Mouse (Mus musculus) embryonic facial prominence, embryonic 10.5 days (tissue): ENCODE results near the gene 1700061G19Rik. TPM values are rescaled to one million over a fixed set of nuclear protein-coding genes. Genes with fewer than 3 reads are reported as not detected.
A peak's percentile ranks its signal among the peaks of the same experiment; 100 is the strongest.

Experiments used
- DNase-seq: peaks from one replicate; pipeline ENCODE4 v3.0.0-alpha.2; 2017; ENCODE audit warnings: low spot score
- H3K27ac ChIP-seq: fragments of 300-500 bp; sonication (generic); replicated peaks from 2 replicates; pipeline ENCODE4 v1.5.1; 2016; ENCODE audit warnings: mild to moderate bottlenecking
- H3K27me3 ChIP-seq: fragments of 300-500 bp; sonication (generic); replicated peaks from 2 replicates; pipeline ENCODE4 v1.6.1; 2016; ENCODE audit warnings: low read depth, mild to moderate bottlenecking; ENCODE audit not compliant: poor library complexity, severe bottlenecking
- H3K36me3 ChIP-seq: fragments of 300-500 bp; sonication (generic); replicated peaks from 2 replicates; pipeline ENCODE4 v1.6.1; 2016; ENCODE audit warnings: mild to moderate bottlenecking, moderate library complexity
- H3K4me1 ChIP-seq: fragments of 300-500 bp; sonication (generic); 2 replicates; pipeline ENCODE4 v1.6.1; 2016
- H3K4me3 ChIP-seq: fragments of 300-500 bp; sonication (generic); 2 replicates; pipeline ENCODE4 v1.5.1; 2016; ENCODE audit warnings: mild to moderate bottlenecking, moderate library complexity
- H3K9me3 ChIP-seq: fragments of 300-500 bp; sonication (generic); 2 replicates; pipeline ENCODE4 v1.6.1; 2016; ENCODE audit warnings: mild to moderate bottlenecking
- WGBS: fragments of 180-500 bp; shearing (Covaris S2); methylation state at CpG from one replicate; pipeline ENCODE4 v1.1.7; 2016; 5-methylcytosine and 5-hydroxymethylcytosine counted together
- polyA plus RNA-seq: library from polyadenylated mRNA; unstranded; fragments of >200 nt; fragmentation: Nextera tagmentation; extraction: Ambion mirVana; gene quantifications from 2 replicates; pipeline ENCODE4 v1.2.1, GENCODE M21; 2016

The 1700061G19Rik gene
- polyA plus RNA-seq, 1 experiment from 2014 or later, result 0.52 TPM

DNA sequence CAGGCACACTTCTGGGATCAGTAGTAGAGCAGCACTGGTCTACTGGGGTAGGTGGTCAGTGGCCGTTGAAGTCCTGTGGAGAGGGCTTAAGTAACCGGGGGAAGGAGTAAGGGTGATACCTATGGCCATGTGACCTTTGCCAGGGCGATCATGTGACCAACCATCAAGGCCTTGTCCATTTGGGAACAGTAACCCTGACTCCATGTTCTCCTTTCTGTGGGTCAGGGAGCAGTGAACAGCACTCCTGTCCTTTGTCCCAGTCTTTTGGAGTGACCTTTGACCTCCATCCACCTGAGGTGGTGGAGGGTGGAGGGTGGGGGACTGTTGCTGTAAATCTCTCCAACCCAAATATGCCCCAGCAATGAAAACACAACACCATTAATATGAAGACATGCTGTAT lies 1.2 kb downstream of the 1700061G19Rik start:
- no peaks in the 10 kb centered on the region for H3K9me3 ChIP-seq
- no peaks in the 10 kb centered on the region for H3K27me3 ChIP-seq
- WGBS, result 82% methylated on average over 3 of the region's 3 CpGs
- no peaks in the 10 kb centered on the region for H3K4me1 ChIP-seq
- no peak overlapping the region for H3K27ac ChIP-seq
- no peak for DNase-seq
- H3K4me3 ChIP-seq, result no peak overlapping the region
- H3K36me3 ChIP-seq, result no peaks in the 10 kb centered on the region

DNA sequence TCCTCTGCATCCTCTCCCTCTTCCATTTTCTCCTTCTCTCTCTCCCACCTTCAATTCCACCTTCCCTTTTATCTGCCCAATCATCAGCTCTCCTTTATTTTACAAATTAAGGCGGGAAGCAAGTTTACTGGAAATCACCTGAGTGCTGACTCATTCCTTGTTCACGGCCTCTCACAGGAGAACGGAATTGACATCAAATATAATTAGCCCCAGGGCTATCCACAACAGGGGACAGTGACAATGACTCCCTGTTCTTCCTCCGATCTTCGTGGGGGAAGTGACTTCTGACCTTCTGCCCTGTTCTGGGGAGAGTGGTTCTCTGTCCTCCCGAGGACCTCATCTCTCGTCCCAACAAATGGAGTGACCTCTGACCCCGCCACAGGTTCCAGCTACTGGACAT lies 1.7 kb downstream of the 1700061G19Rik start:
- H3K27ac ChIP-seq, result no peak overlapping the region
- no peak for DNase-seq
- no peaks in the 10 kb centered on the region for H3K9me3 ChIP-seq
- 52% methylated on average over 8 of the region's 8 CpGs for WGBS
- H3K36me3 ChIP-seq, result no peaks in the 10 kb centered on the region
- no peak overlapping the region for H3K4me3 ChIP-seq
- no peaks in the 10 kb centered on the region for H3K27me3 ChIP-seq
- no peaks in the 10 kb centered on the region for H3K4me1 ChIP-seq

DNA sequence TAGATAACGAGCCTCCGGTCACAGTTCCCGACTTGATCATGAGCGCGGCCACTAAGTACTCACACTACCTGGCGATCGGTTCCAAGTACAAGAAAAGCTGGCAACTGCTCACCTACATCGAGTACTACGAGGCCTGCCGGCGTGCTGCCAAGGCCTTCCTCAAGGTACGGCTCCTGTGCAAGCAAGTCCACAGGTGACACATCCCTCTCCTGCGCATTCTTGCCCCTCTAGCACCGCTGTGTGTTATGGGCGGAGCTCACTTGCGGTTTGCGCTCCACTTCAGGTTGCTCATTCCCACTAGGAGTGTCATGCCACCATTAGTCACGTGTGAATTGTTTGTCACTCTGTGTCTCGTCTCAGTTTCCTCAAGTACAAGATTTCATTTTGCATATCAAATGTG lies 2.1 kb downstream of the 1700061G19Rik start:
- Histone ChIP-seq H3K9me3 (no peaks in the 10 kb centered on the region), H3K4me1 (no peaks in the 10 kb centered on the region), H3K27me3 (no peaks in the 10 kb centered on the region), H3K4me3 (no peak overlapping the region), H3K27ac (no peak overlapping the region), H3K36me3 (no peaks in the 10 kb centered on the region)
- no peak for DNase-seq
- 91% methylated on average over 19 of the region's 19 CpGs for WGBS

DNA sequence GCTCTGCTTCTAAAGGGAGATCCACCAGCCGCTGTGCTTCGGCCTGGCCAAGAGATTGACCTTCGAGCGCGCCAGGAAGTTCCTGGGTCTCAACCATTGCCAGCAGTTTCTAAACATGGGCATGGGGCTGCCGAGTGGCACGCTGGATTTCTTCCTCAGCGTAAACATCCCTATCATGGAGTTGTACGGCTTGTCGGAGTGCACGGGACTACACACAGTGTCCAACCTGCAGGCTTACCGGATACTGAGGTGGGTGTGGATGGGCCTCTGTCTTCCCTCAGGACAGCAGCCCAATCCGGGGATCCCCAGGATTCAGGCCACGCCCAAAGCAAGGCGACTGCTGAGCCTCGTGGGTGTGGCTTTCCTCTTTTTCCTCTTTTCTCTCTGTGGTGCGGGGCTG lies 8.3 kb downstream of the 1700061G19Rik start:
- Histone ChIP-seq H3K27me3 (no peaks in the 10 kb centered on the region), H3K4me3 (no peak overlapping the region), H3K9me3 (peaks cover 7% of the 10 kb centered on the region; the same call in 1 of the 2 replicates), H3K4me1 (no peaks in the 10 kb centered on the region), H3K27ac (no peak overlapping the region), H3K36me3 (peaks cover 10% of the 10 kb centered on the region)
- DNase-seq, result no peak
- 49% methylated on average over 17 of the region's 17 CpGs for WGBS

DNA sequence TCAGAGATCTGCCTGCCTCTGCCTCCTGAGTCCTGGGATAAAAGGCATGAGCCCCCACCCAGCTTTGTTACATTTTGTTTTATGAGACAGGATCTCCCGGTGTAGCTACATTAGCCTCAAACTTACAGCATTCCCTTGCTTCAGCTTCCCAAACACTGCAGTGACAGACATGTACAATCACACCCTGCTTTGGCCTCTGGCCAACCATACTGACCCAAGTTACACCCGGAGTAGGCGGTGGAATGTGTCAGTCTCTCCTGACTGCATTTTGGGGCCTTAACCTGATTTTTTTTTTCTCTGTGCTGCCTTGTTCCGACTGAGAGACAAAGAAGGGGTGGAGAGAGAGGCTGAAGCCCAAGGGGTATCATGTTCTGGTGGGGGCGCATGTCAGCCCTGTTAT lies 9.1 kb downstream of the 1700061G19Rik start:
- WGBS, result 84% methylated on average over 5 of the region's 5 CpGs
- DNase-seq, result no peak
- Histone ChIP-seq H3K27ac (no peak overlapping the region), H3K4me3 (no peak overlapping the region), H3K36me3 (peaks cover 17% of the 10 kb centered on the region), H3K9me3 (peaks cover 7% of the 10 kb centered on the region; the same call in 1 of the 2 replicates), H3K4me1 (no peaks in the 10 kb centered on the region), H3K27me3 (no peaks in the 10 kb centered on the region)

DNA sequence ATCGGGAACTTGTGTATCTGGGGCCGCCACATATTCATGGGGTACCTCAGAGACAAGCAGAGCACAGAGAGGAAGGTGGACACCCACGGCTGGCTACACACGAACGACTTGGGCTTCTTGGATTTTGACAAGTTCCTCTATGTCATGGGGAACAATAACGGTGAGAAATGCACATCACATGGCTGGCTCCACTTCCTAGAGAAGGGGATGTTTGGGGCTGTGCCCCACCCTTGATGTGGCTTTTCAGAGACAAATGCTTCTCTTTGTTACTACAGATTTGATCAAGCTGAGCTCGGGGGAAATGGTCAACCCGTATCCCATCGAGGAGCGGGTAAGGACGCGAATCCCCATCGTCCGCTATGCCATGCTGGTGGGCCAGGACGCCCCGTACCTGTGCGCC lies 9.5 kb downstream of the 1700061G19Rik start:
- 94% methylated on average over 17 of the region's 17 CpGs for WGBS
- no peak for DNase-seq
- H3K4me1 ChIP-seq, result no peaks in the 10 kb centered on the region
- no peak overlapping the region for H3K27ac ChIP-seq
- H3K9me3 ChIP-seq, result peaks cover 7% of the 10 kb centered on the region; the same call in 1 of the 2 replicates
- no peaks in the 10 kb centered on the region for H3K27me3 ChIP-seq
- peaks cover 22% of the 10 kb centered on the region for H3K36me3 ChIP-seq
- H3K4me3 ChIP-seq, result no peak overlapping the region

DNA sequence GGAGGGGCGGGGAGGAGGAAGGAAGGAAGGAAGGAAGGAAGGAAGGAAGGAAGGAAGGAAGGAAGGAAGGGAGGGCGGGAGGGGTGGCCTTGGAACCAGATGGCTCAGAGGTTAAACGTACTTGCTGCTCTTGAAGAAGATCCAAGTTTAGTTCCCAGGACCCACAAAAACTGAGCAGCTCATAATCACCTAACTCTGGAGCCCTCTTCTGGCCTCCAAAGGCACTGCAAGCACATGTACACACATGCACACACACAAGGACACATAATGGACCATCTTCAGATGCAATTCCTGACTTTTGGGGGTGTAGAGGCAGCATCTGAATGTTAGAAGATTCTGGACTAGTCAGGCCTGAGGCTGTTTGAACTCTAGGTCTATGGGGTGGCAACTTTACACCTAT lies 12.8 kb downstream of the 1700061G19Rik start:
- Histone ChIP-seq H3K9me3 (peaks cover 6% of the 10 kb centered on the region; the same call in 1 of the 2 replicates), H3K4me1 (no peaks in the 10 kb centered on the region), H3K27me3 (no peaks in the 10 kb centered on the region), H3K4me3 (no peak overlapping the region), H3K36me3 (peaks cover 55% of the 10 kb centered on the region), H3K27ac (no peak overlapping the region)
- DNase-seq, result no peak
- WGBS, result 88% methylated on average over 2 of the region's 3 CpGs

DNA sequence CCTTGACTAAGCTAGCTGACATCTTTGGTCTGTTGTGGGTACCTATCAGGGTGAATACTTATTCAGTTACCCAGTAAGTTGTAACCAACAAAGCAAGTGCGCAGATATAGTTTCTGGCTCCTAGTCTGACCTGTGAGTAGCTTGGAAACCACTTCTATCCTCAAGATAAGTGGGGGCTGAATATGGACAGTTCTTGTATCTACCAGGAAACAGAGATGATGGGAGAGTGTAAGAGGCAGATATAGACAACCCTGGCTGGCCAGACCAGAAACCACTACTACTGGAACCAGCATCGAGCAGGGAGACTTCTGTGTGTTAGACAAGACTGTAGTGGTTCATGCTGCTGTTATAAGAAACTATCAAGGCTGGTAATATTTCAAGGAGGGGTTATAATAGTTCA lies 14.7 kb downstream of the 1700061G19Rik start:
- WGBS, result 94% methylated on average over 2 of the region's 2 CpGs
- no peak overlapping the region for H3K4me3 ChIP-seq
- H3K36me3 ChIP-seq, result peaks cover 74% of the 10 kb centered on the region
- H3K27me3 ChIP-seq, result no peaks in the 10 kb centered on the region
- H3K27ac ChIP-seq, result no peak overlapping the region
- H3K9me3 ChIP-seq, result peaks cover 4% of the 10 kb centered on the region; the same call in 1 of the 2 replicates
- DNase-seq, result no peak
- H3K4me1 ChIP-seq, result no peaks in the 10 kb centered on the region

DNA sequence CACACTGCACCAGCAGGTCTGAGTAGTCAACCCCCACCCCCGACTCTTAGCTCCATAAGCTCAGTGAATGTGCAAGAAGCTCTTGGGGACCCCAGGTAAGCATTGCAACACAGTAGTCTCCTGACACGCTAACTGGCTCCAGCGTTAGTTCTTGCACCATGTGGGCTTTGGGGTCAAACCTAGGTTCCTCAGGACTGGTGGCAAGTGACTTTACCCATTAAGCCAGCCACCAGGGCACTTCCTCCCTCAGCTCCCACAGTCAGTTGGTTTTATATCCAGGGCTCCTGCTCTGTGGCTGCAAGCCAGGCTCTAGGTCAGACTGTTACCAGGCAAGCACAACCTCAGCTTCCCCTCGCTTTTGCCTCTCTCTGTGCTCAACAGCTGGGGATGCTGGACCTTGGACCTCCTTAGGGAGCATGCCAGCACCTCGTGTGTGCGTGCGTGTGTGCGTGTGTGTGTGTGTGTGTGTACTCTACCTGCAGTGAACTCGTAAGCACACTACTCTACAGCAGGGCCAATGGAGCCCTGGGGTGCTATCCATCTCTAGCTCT lies 20.2 kb downstream of the 1700061G19Rik start:
- Histone ChIP-seq H3K27me3 (no peaks in the 10 kb centered on the region), H3K27ac (no peak overlapping the region), H3K9me3 (peaks cover 2% of the 10 kb centered on the region; the same call in 1 of the 2 replicates), H3K36me3 (peaks cover 100% of the 10 kb centered on the region), H3K4me1 (no peaks in the 10 kb centered on the region), H3K4me3 (no peak overlapping the region)
- no peak for DNase-seq
- WGBS, result 95% methylated on average over 9 of the region's 9 CpGs

DNA sequence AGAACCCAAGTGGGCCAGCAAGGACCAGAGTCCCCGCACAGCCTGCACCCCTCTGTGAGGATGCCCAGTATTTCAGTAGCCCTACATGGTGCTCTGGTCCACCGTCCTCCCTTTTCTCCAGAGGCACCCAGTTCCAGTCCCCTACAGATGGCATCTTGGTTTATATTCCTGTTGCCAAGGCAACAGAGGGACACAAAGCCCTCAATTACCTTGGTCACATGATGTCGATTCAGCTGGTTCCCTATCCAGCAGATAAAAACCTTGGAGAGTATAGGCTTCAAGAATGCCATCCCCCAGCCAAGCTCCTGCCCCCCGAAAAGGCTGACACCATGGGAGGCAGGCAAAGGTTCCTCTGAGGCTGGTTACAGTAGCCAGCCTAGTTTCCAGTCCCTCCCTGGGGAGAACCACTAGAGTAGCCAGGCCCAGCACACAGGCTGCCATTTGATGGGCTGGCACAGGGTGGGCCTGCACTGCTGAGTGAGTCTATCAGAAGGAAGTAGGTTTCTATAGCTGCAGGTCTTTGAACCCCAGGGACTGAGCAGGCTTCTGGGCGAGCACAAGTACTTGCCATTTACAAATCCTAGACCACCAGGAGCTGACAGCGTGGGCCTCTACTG lies 21.3 kb downstream of the 1700061G19Rik start:
- WGBS, result 86% methylated on average over 6 of the region's 6 CpGs
- Histone ChIP-seq H3K27ac (no peak overlapping the region), H3K36me3 (peaks cover 100% of the 10 kb centered on the region), H3K4me3 (no peak overlapping the region), H3K4me1 (no peaks in the 10 kb centered on the region), H3K27me3 (no peaks in the 10 kb centered on the region), H3K9me3 (peaks cover 2% of the 10 kb centered on the region; the same call in 1 of the 2 replicates)
- no peak for DNase-seq

DNA sequence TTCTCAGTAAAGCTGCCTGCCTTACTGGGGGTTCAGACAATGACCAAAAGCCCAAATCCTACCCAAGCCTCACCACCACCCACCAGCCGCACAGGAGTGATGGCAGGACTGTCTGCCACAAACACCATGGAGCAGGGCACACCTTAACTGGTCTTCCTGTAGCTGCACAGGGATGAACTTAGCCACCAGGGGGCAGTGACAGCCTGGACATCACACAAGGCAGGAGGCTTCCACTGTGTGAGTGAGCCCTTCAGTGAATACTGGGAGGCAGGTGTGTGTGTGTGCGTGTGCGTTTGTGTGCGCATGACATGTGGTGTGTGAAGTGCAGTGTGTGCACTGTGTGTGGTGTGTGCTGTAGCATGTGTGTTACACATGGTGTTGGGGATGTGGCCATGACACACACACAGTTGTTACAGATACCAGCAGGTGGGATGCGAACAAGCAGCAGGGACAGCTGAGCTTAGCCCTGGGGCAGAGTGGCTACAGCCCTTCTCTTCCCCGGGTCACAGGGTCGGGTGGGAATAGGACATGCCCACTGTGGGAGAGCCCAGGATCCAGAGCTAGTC lies 22.4 kb downstream of the 1700061G19Rik start:
- Histone ChIP-seq H3K4me3 (no peak overlapping the region), H3K9me3 (no peaks in the 10 kb centered on the region), H3K4me1 (no peaks in the 10 kb centered on the region), H3K36me3 (peaks cover 100% of the 10 kb centered on the region), H3K27ac (no peak overlapping the region), H3K27me3 (no peaks in the 10 kb centered on the region)
- DNase-seq, result peak; percentile 73
- 83% methylated on average over 7 of the region's 7 CpGs for WGBS

DNA sequence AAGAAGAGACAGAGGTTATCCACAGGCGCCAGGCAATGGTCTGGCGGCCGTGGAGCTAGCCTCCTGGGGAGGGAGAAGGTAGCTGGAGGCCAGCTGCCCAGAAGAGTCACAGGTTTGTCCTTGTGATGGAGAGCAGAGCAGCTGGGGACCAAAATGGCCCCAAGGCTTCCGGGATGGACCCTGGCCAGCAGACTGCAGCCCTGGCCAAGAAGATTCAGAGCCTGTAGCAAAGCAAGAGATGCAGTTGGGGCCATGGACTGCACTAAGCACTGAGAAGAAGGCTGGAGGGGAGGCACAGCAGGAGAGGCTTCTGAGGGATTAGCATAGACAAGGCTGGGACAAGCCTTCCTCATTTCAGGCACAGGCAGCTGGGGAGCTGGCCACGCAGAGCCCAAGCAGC lies 27.4 kb downstream of the 1700061G19Rik start:
- H3K27ac ChIP-seq, result no peak overlapping the region
- WGBS, result 83% methylated on average over 5 of the region's 5 CpGs
- no peak for DNase-seq
- H3K27me3 ChIP-seq, result no peaks in the 10 kb centered on the region
- H3K9me3 ChIP-seq, result no peaks in the 10 kb centered on the region
- peaks cover 100% of the 10 kb centered on the region for H3K36me3 ChIP-seq
- no peaks in the 10 kb centered on the region for H3K4me1 ChIP-seq
- H3K4me3 ChIP-seq, result no peak overlapping the region

DNA sequence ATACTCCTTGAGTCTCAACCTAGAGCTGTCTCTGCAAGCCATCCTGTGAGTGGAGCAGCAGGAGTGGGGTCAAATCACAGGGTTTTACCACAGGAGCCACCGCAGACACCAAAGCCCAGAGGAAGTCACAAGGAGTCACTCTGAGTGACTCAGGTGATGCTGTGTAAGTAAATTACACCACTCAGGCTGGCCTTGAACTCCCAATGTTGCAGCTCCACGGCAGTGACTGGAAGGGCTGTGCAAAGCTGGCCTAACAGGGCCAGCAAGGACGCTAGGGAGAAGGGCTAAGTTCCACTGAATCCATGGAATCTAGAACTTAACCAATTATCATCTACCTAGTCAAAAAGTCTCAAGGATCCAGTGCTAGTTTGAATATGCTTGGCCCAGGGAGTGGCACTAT lies 30.9 kb downstream of the 1700061G19Rik start:
- Histone ChIP-seq H3K9me3 (no peaks in the 10 kb centered on the region), H3K36me3 (peaks cover 100% of the 10 kb centered on the region), H3K4me3 (no peak overlapping the region), H3K27me3 (no peaks in the 10 kb centered on the region), H3K4me1 (no peaks in the 10 kb centered on the region), H3K27ac (no peak overlapping the region)
- no peak for DNase-seq
- 91% methylated on average over 3 of the region's 3 CpGs for WGBS
